Comparison of ENCODE assay signal across 16 mouse cellular contexts in the genomic region with DNA sequence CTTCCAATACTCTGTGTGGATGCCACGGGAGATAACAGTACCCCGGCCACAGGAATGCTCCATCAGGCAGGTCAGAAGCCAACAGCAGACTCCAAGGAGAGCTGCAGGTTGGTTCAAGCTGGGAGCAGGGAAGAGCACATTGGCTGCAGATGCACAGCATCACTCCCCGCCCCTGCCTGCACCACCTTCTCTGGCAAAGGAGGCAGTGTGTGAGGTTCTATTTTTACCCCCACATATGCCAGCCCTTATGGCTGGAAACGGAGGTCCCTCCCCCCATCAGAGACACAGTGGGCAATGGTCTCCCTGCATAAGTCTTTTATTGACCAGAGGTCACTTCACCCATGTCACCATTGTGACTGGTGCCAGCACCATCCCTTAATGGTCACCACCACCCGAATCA. TPM values are rescaled to one million over a fixed set of nuclear protein-coding genes. Genes with fewer than 3 reads are reported as not detected.
DNase-seq lines count a peak whose midpoint lies in the region; ATAC-seq lines count a peak whose summit lies in the region.
"Had no signal": no experiment of that assay in that cellular context is flagged by ENCODE, and none has a peak within 500 bp of the region (broad histone marks: within the 10 kb centered on the region; RNA-seq: fewer than 3 reads in every experiment).

No protein-coding gene starts in this region.

- no peaks in the 10 kb centered on the region for H3K9me3 ChIP-seq in forebrain, embryonic 15.5 days
- H3K9me3 ChIP-seq in heart, embryonic 11.5 days (replicated peaks; ENCODE audit: control insufficient read depth, low read length): no peaks in the 10 kb centered on the region
- H3K9me3 ChIP-seq: embryonic facial prominence, embryonic 10.5 days; hindbrain, embryonic 12.5 days; limb, embryonic 12.5 days had no signal

- H3K27me3 ChIP-seq in forebrain, embryonic 15.5 days: no peaks in the 10 kb centered on the region
- peaks cover 9% of the 10 kb centered on the region; the same call in 1 of the 2 replicates for H3K27me3 ChIP-seq in heart, embryonic 11.5 days (ENCODE audit: control insufficient read depth, insufficient read depth, low read length)
- H3K27me3 ChIP-seq: hindbrain, embryonic 12.5 days; Patski had no signal

- no peak overlapping the region for H3K4me3 ChIP-seq in forebrain, embryonic 15.5 days
- H3K4me3 ChIP-seq in heart, embryonic 11.5 days (ENCODE audit: low read depth, low read length): no peak overlapping the region
- H3K4me3 ChIP-seq: embryonic facial prominence, embryonic 10.5 days; hindbrain, embryonic 12.5 days; limb, embryonic 12.5 days had no signal

- no peak overlapping the region for H3K4me2 ChIP-seq in forebrain, embryonic 15.5 days (replicated peaks)
- H3K4me2 ChIP-seq in heart, embryonic 11.5 days: no peak overlapping the region
- H3K4me2 ChIP-seq: hindbrain, embryonic 12.5 days; limb, embryonic 12.5 days had no signal

- ATAC-seq in forebrain, embryonic 15.5 days (replicated peaks): no peak
- ATAC-seq in heart, embryonic 11.5 days (replicated peaks; ENCODE audit: insufficient number of reproducible peaks, low FRiP score, low TSS enrichment): no peak
- ATAC-seq: liver, postnatal 0 days; Patski had no signal

- 80% methylated on average over 5 of the region's 5 CpGs for WGBS in forebrain, embryonic 15.5 days
- 72% methylated on average over 5 of the region's 5 CpGs for WGBS in heart, embryonic 11.5 days (ENCODE audit: insufficient replicate concordance)

- H3K9ac ChIP-seq in forebrain, embryonic 15.5 days (replicated peaks): no peak overlapping the region
- H3K9ac ChIP-seq in heart, embryonic 11.5 days (ENCODE audit: low read depth, low read length): no peak overlapping the region
- H3K9ac ChIP-seq: hindbrain, embryonic 12.5 days; limb, embryonic 12.5 days; liver, postnatal 0 days had no signal

- DNase-seq in right cerebral cortex, adult 18-20 months: peak; percentile 81
- DNase-seq in right cerebral cortex, postnatal 4 days: no peak
- peak; percentile 56 to 58 for DNase-seq in cerebellum, postnatal 10 days
- DNase-seq in left cerebral cortex, postnatal 14 days (ENCODE audit: low spot score in 2 of 2): peak; percentile 68 to 72
- no peak for DNase-seq in thymus, postnatal 10 days (ENCODE audit: low spot score in 2 of 2)
- DNase-seq: kidney, adult 11 months; kidney, postnatal 25 days; liver, postnatal 0 days; retina, postnatal 1 day had no signal

- no peaks in the 10 kb centered on the region for H3K36me3 ChIP-seq in forebrain, embryonic 15.5 days
- H3K36me3 ChIP-seq in heart, embryonic 11.5 days (ENCODE audit: control insufficient read depth, insufficient read depth, low read length): no peaks in the 10 kb centered on the region
- H3K36me3 ChIP-seq: embryonic facial prominence, embryonic 10.5 days; hindbrain, embryonic 12.5 days; limb, embryonic 12.5 days had no signal

- no peak overlapping the region for H3K27ac ChIP-seq in forebrain, embryonic 15.5 days (replicated peaks)
- no peak overlapping the region for H3K27ac ChIP-seq in heart, embryonic 11.5 days (ENCODE audit: low read depth, low read length)
- H3K27ac ChIP-seq: embryonic facial prominence, embryonic 10.5 days; hindbrain, embryonic 12.5 days; limb, embryonic 12.5 days; macrophage had no signal

- no peaks in the 10 kb centered on the region for H3K4me1 ChIP-seq in forebrain, embryonic 15.5 days
- H3K4me1 ChIP-seq in heart, embryonic 11.5 days (ENCODE audit: control insufficient read depth, insufficient read depth, low read length): no peaks in the 10 kb centered on the region
- H3K4me1 ChIP-seq: embryonic facial prominence, embryonic 10.5 days; limb, embryonic 12.5 days had no signal

- intact Hi-C loops in left cerebral cortex, postnatal 14 days (cut with DNase I): no loop called here

RNA-seq across cellular contexts. Expression of gene Rap1gap2, which starts 42.3 kb away (rescaled TPM):
- total RNA-seq in left cerebral cortex, postnatal 14 days (2021): 100 to 1,000 TPM; 179 to 181 TPM
- 8.9 and 10.1 TPM in 2 replicates for polyA plus RNA-seq in forebrain, embryonic 15.5 days (2015; fragmentation: Nextera tagmentation; extraction: Ambion mirVana)
- 6.6 TPM in 2 replicates for polyA plus RNA-seq in heart, embryonic 11.5 days (2014; fragmentation: Nextera tagmentation; extraction: Ambion mirVana)

RNA-seq across cellular contexts. Expression of gene Ccdc92b, which starts 50.9 kb away (rescaled TPM):
- 10 to 100 TPM; 23.1 to 23.4 TPM for total RNA-seq in left cerebral cortex, postnatal 14 days (2021)
- polyA plus RNA-seq in forebrain, embryonic 15.5 days (2015; fragmentation: Nextera tagmentation; extraction: Ambion mirVana): 3.1 and 3.7 TPM in 2 replicates
- polyA plus RNA-seq in heart, embryonic 11.5 days (2014; fragmentation: Nextera tagmentation; extraction: Ambion mirVana): 2.8 and 3.5 TPM in 2 replicates

Comparison
In these comparisons a context has a peak if more than half of its experiments do, and no peak if none do; other contexts are left out.
1. DNase-seq: peak in right cerebral cortex, adult 18-20 months (single experiment), cerebellum, postnatal 10 days (2 of 2) and left cerebral cortex, postnatal 14 days (2 of 2); none in right cerebral cortex, postnatal 4 days (single experiment) and thymus, postnatal 10 days (0 of 2).